Mouse (Mus musculus) cerebellum, postnatal 4 days (tissue): ENCODE data around the gene Zscan4-ps1.
"Not testable (repeated sequence)": the region's sequence is repeated elsewhere in the genome, so short reads cannot be mapped to it uniquely, and the experiment has no call there.

Experiments
- DNase-seq, 2 experiments: peaks; one replicate each; pipeline ENCODE4 v3.0.0; 2022; ENCODE audit warnings: low spot score in 2 of 2, mixed read lengths in 1 of 2

The Zscan4-ps1 gene

DNA sequence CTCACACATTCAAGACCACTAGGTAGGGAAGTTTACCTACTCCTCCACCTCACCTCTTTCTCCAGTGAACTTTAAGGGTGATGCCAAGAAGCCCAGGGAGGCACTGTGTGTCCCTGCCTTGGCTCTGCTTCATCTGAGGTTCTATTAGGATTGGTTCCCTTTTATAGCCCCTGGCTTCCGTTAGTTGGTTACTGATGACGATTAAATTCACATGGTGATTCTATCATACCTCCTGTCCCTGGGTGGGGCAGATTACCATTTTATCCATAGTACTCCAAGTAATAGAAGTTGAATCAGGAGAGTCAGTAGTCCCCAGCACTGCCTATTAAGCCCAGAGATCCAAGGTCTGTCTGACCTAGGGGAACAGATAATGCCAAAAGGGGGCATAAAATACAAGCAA is at the start of gene Zscan4-ps1:
Gene Zscan4-ps1 (minus strand): TSS at position 101 of the 400 bp plus-strand sequence.
- DNase-seq: not testable (repeated sequence)
